Mouse (Mus musculus): ENCODE results near the gene Auts2.

GRCm38 (mm10) chr5:131420406-131420805 is 1122.7 kb downstream of the Auts2 start:
- TF ChIP-seq CTCF (IDR thresholded peaks at IDR 0.05) (no peak), EP300 (IDR thresholded peaks at IDR 0.05) (no peak)

Measured in lung, postnatal 0 days (tissue).